Mouse (Mus musculus) hindbrain, embryonic 15.5 days (tissue): Measurements from ENCODE around the gene Dag1. TPM values are rescaled to one million over a fixed set of nuclear protein-coding genes. Genes with fewer than 3 reads are reported as not detected.

Experiments used
- ATAC-seq: fragments of 200-750 bp; cut with Nextera tagmentation; 2 replicates; pipeline ENCODE4 v1.8.0; 2017; ENCODE audit warnings: low read depth, moderate number of reproducible peaks, moderate TSS enrichment; ENCODE audit not compliant: low FRiP score
- H3K27ac ChIP-seq: fragments of 300-500 bp; sonication (generic); replicated peaks from 2 replicates; pipeline ENCODE4 v1.5.1; 2015; ENCODE audit warnings: mild to moderate bottlenecking, inconsistent platforms
- H3K27me3 ChIP-seq: fragments of 300-500 bp; sonication (generic); 2 replicates; pipeline ENCODE4 v1.6.1; 2015; ENCODE audit warnings: control low read depth, inconsistent platforms
- H3K36me3 ChIP-seq: fragments of 300-500 bp; sonication (generic); 2 replicates; pipeline ENCODE4 v1.6.1; 2015; ENCODE audit warnings: control low read depth, inconsistent platforms
- H3K4me1 ChIP-seq: fragments of 300-500 bp; sonication (generic); replicated peaks from 2 replicates; pipeline ENCODE4 v1.6.1; 2015; ENCODE audit warnings: control low read depth, inconsistent platforms
- H3K4me2 ChIP-seq: fragments of 300-500 bp; sonication (generic); 2 replicates; pipeline ENCODE4 v1.6.1; 2015; ENCODE audit warnings: moderate library complexity, mild to moderate bottlenecking, inconsistent platforms
- H3K4me3 ChIP-seq: fragments of 300-500 bp; sonication (generic); 2 replicates; pipeline ENCODE4 v1.5.1; 2015; ENCODE audit warnings: mild to moderate bottlenecking, inconsistent platforms
- H3K9ac ChIP-seq: fragments of 300-500 bp; sonication (generic); 2 replicates; pipeline ENCODE4 v1.6.1; 2015; ENCODE audit warnings: inconsistent platforms
- H3K9me3 ChIP-seq: fragments of 300-500 bp; sonication (generic); 2 replicates; pipeline ENCODE4 v1.6.1; 2016; ENCODE audit warnings: control low read depth, inconsistent platforms
- WGBS: fragments of 180-500 bp; shearing (Covaris S2); methylation state at CpG from one replicate; pipeline ENCODE4 v1.1.7; 2015; 5-methylcytosine and 5-hydroxymethylcytosine counted together
- polyA plus RNA-seq: library from polyadenylated mRNA; unstranded; fragments of >200 nt; fragmentation: Nextera tagmentation; extraction: Ambion mirVana; gene quantifications from 2 replicates; pipeline ENCODE4 v1.2.1, GENCODE M21; 2015

The Dag1 gene
- 73.8 and 86.0 TPM in 2 replicates for polyA plus RNA-seq

DNA sequence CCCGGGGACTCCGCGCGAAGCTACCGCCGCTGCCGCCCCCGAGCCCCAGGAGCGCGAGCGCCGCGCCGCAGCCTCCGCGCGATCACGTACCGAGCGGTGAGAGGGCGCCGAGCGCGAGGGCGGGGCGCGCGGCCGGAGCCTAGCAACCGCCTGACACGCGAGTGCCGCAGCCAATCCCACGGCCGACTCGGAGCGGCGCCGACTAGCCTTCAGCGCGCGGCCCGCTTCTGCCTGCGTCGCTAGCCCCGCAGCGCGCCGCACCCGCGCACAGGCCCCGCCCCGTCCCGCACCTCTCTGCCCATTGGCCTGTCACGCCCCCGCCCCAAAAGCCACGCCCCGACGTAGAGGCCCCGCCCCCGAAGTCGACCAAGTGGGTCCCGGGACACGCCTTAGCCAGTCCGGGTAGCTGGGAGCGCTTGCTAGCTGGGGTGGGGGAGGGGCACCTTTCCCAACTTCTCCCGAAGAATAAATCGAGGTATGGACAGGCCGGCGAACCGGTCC is at the start of gene Dag1:
Gene Dag1 (minus strand): TSS at position 269 of the 501 bp plus-strand sequence.
- ATAC-seq = peak; percentile 99
- H3K9me3 ChIP-seq = no peaks in the 10 kb centered on the region
- no peaks in the 10 kb centered on the region for H3K27me3 ChIP-seq
- H3K4me3 ChIP-seq = peak within 1 kb of the TSS; percentile 80
- peaks cover 27% of the 10 kb centered on the region for H3K4me1 ChIP-seq
- H3K27ac ChIP-seq = peak within 1 kb of the TSS; percentile 93
- H3K4me2 ChIP-seq = peak within 1 kb of the TSS; percentile 70
- 0% methylated on average over 20 of the region's 71 CpGs for WGBS
- peak within 1 kb of the TSS; percentile 84 for H3K9ac ChIP-seq
- H3K36me3 ChIP-seq = no peaks in the 10 kb centered on the region

GRCm38 (mm10) chr9:108308141-108308540 is 44.4 kb upstream of the Dag1 start:
- no peak for ATAC-seq
- peak overlapping the region; percentile 90 for H3K4me3 ChIP-seq
- WGBS = 63% methylated on average over 2 of the region's 2 CpGs
- H3K27ac ChIP-seq = no peak overlapping the region
- H3K9ac ChIP-seq = 0 out of 2 replicates have a peak overlapping the region, but pooled peaks have one; percentile 41
- H3K36me3 ChIP-seq = peaks cover 9% of the 10 kb centered on the region
- H3K4me2 ChIP-seq = peak overlapping the region; percentile 61
- no peaks in the 10 kb centered on the region for H3K9me3 ChIP-seq
- H3K4me1 ChIP-seq = peaks cover 46% of the 10 kb centered on the region
- H3K27me3 ChIP-seq = no peaks in the 10 kb centered on the region

DNA sequence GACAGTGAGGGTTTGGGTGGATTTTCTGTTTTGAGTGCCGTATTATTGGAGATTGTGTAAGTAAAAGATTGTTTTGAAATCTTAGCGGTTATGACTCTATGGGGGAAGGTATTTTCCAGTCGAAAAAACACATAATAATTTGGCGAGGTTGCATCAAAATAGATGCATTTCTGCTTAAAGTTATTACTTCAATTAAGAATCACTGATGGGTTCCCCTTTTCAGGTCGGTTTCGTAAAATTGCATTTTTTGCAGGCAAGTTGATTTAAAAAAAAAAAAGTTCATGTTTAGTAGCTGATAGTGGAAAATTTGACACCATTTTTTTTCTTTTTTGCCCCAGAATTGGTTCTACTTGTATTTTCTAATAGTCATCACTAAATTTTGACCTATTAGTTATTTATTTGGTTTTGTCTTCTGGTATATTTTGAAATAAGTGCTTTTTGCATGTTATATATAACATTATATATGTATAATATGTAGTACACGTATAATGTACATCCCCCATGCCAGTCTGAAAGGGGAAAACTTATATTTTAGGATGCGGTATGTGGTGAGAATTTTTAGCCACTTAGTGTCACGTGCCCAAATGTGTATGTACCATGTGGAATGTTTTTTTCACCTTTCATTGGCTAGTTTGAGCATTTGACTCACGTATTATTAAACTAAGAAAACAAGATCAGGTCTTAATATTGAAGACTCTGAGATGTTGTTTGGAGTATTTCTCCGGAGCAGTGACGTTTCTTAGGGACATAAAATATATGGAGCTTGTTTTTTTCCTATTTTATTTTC is 43.5 kb upstream of the Dag1 start:
- Histone ChIP-seq H3K9ac (peak overlapping the region; percentile 89), H3K9me3 (no peaks in the 10 kb centered on the region), H3K4me3 (peak overlapping the region; percentile 90), H3K36me3 (peaks cover 18% of the 10 kb centered on the region), H3K4me2 (peak overlapping the region; percentile 61), H3K4me1 (peaks cover 46% of the 10 kb centered on the region), H3K27ac (peak overlapping the region; percentile 98), H3K27me3 (no peaks in the 10 kb centered on the region)
- ATAC-seq = no peak
- WGBS = 22% methylated on average over 12 of the region's 12 CpGs

GRCm38 (mm10) chr9:108306571-108306980 is 42.8 kb upstream of the Dag1 start:
- H3K27ac ChIP-seq = peak overlapping the region; percentile 98
- no peaks in the 10 kb centered on the region for H3K9me3 ChIP-seq
- ATAC-seq = peak; percentile 49
- H3K27me3 ChIP-seq = no peaks in the 10 kb centered on the region
- H3K4me3 ChIP-seq = peak overlapping the region; percentile 90
- peak overlapping the region; percentile 61 for H3K4me2 ChIP-seq
- peaks cover 43% of the 10 kb centered on the region for H3K4me1 ChIP-seq
- under 1% methylated on average over 51 of the region's 51 CpGs for WGBS
- peaks cover 22% of the 10 kb centered on the region for H3K36me3 ChIP-seq
- H3K9ac ChIP-seq = peak overlapping the region; percentile 89

- Histone ChIP-seq H3K27me3 (no peaks in the 10 kb centered on the region), H3K4me1 (peaks cover 43% of the 10 kb centered on the region)
These were observed 42.1 kb upstream of the Dag1 start, which contains the start of the genes Rhoa and Tcta for GRCm38 (mm10) chr9:108305629-108306520. Rhoa (plus strand) TSS chr9:108306129. Tcta (minus strand) TSS chr9:108306160.

GRCm38 (mm10) chr9:108305170-108305569 is 41.4 kb upstream of the Dag1 start:
- peak overlapping the region; percentile 91 for H3K9ac ChIP-seq
- H3K27ac ChIP-seq = peak overlapping the region; percentile 89
- H3K9me3 ChIP-seq = no peaks in the 10 kb centered on the region
- H3K4me3 ChIP-seq = peak overlapping the region; percentile 90
- no peaks in the 10 kb centered on the region for H3K27me3 ChIP-seq
- H3K4me2 ChIP-seq = peak overlapping the region; percentile 84
- WGBS = 3% methylated on average over 1 of the region's 1 CpGs
- H3K4me1 ChIP-seq = peaks cover 43% of the 10 kb centered on the region
- ATAC-seq = no peak
- H3K36me3 ChIP-seq = peaks cover 33% of the 10 kb centered on the region

More at GRCm38 (mm10) chr9:108305629-108306520, 42.1 kb upstream of the Dag1 start, which contains the start of the genes Rhoa and Tcta:
- H3K4me2 ChIP-seq = peak within 1 kb of the TSS; percentile 84
- peak within 1 kb of the TSS; percentile 90 for H3K4me3 ChIP-seq
- WGBS = under 1% methylated on average over 81 of the region's 81 CpGs
- H3K36me3 ChIP-seq = peaks cover 27% of the 10 kb centered on the region
- no peaks in the 10 kb centered on the region for H3K9me3 ChIP-seq
- H3K27ac ChIP-seq = peak within 1 kb of the TSS; percentile 98
- H3K9ac ChIP-seq = peak within 1 kb of the TSS; percentile 91
- peak; percentile 98 for ATAC-seq

- Histone ChIP-seq H3K27me3 (no peaks in the 10 kb centered on the region), H3K9ac (peak overlapping the region; percentile 91; the same call in 1 of the 2 replicates), H3K4me2 (peak overlapping the region; percentile 84), H3K9me3 (no peaks in the 10 kb centered on the region), H3K27ac (peak overlapping the region; percentile 89; the same call in 1 of the 2 replicates), H3K4me3 (peak overlapping the region; percentile 90), H3K36me3 (peaks cover 33% of the 10 kb centered on the region), H3K4me1 (peaks cover 38% of the 10 kb centered on the region)
- WGBS = 89% methylated on average over 4 of the region's 4 CpGs
- ATAC-seq = no peak
These were observed 41.0 kb upstream of the Dag1 start for GRCm38 (mm10) chr9:108304716-108305115.

DNA sequence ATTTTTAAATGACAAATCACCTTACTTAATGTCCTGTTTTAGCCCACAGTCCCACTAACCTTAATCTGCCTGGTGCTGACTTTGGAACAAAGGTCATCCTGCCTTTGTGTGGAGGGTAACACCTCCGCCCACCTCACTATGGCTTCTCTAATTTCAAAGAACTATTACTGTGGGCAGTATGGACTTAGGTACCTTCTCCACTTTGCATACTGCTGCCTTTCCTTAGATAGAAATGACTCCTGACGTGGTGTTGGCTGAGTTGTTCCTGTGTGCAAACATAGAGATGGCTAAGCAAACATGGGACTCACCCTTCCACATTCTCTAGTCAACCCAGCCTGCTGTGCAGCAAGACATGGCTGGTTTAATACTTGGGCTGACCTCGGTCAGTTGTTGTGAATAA is 38.1 kb upstream of the Dag1 start:
- Histone ChIP-seq H3K27ac (no peak overlapping the region), H3K36me3 (peaks cover 41% of the 10 kb centered on the region), H3K4me2 (no peak overlapping the region), H3K9me3 (no peaks in the 10 kb centered on the region), H3K27me3 (no peaks in the 10 kb centered on the region), H3K9ac (no peak overlapping the region), H3K4me1 (peaks cover 23% of the 10 kb centered on the region), H3K4me3 (no peak overlapping the region)
- 92% methylated on average over 3 of the region's 3 CpGs for WGBS
- no peak for ATAC-seq

GRCm38 (mm10) chr9:108296453-108297355 is 32.9 kb upstream of the Dag1 start, which contains the start of gene Amt:
Amt (plus strand) TSS chr9:108296853.
- H3K9ac ChIP-seq = 0 out of 2 replicates have a peak within 1 kb of the TSS, but pooled peaks have one; percentile 7
- peak within 1 kb of the TSS; percentile 47 for H3K4me2 ChIP-seq
- no peaks in the 10 kb centered on the region for H3K9me3 ChIP-seq
- peak; percentile 73 for ATAC-seq
- H3K4me3 ChIP-seq = peak within 1 kb of the TSS; percentile 24
- peaks cover 46% of the 10 kb centered on the region for H3K36me3 ChIP-seq
- H3K27me3 ChIP-seq = no peaks in the 10 kb centered on the region
- 18% methylated on average over 18 of the region's 18 CpGs for WGBS
- H3K27ac ChIP-seq = peak within 1 kb of the TSS; percentile 15; the same call in 1 of the 2 replicates
- peaks cover 8% of the 10 kb centered on the region; the same call in 1 of the 2 replicates for H3K4me1 ChIP-seq

DNA sequence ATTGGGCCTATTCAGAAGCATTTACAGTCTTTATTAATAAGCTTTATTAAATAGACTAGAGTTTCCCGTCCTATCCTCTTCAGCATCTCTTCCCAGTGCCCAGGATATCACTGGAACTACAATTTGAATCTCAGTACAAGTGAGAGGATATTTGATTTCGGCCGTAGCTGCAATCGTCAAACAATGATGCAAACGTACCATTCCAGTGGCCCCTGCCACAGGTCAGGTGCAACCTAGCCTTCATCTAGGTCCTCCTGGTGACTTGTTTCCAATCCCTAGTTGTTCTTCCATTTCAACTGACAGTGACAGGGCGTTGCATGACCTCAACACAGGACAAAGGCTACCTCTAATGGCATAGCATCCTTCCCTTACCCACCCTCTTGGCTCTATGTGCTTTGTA is 27.0 kb upstream of the Dag1 start:
- H3K9ac ChIP-seq = peak overlapping the region; percentile 61
- H3K36me3 ChIP-seq = peaks cover 21% of the 10 kb centered on the region; the same call in 1 of the 2 replicates
- no peak for ATAC-seq
- H3K4me3 ChIP-seq = peak overlapping the region; percentile 64
- H3K27me3 ChIP-seq = no peaks in the 10 kb centered on the region
- H3K27ac ChIP-seq = peak overlapping the region; percentile 88
- 35% methylated on average over 6 of the region's 6 CpGs for WGBS
- peak overlapping the region; percentile 76 for H3K4me2 ChIP-seq
- no peaks in the 10 kb centered on the region for H3K9me3 ChIP-seq
- H3K4me1 ChIP-seq = peaks cover 14% of the 10 kb centered on the region
